ENCODE assay signal across 45 mouse cellular contexts in genomic region chr12:49417963-49418362, GRCm38 (mm10). TPM values are rescaled to one million over a fixed set of nuclear protein-coding genes. Genes with fewer than 3 reads are reported as not detected.
"Had no signal": no experiment of that assay in that cellular context is flagged by ENCODE, and none has a peak within 500 bp of the region (broad histone marks: within the 10 kb centered on the region; RNA-seq: fewer than 3 reads in every experiment).

No protein-coding gene starts in this region.

- H3K27me3 ChIP-seq: heart, embryonic 12.5 days; heart, embryonic 13.5 days; heart, embryonic 15.5 days; hindbrain, embryonic 12.5 days; hindbrain, embryonic 13.5 days; hindbrain, embryonic 15.5 days; intestine, embryonic 15.5 days had no signal

- H3K9ac ChIP-seq: heart, embryonic 12.5 days; heart, embryonic 13.5 days; heart, embryonic 15.5 days; hindbrain, embryonic 12.5 days; hindbrain, embryonic 13.5 days; hindbrain, embryonic 14.5 days; hindbrain, embryonic 15.5 days; intestine, embryonic 15.5 days; kidney, embryonic 15.5 days had no signal

- H3K4me3 ChIP-seq: heart, embryonic 12.5 days; heart, embryonic 13.5 days; heart, embryonic 15.5 days; hindbrain, embryonic 10.5 days; hindbrain, embryonic 12.5 days; hindbrain, embryonic 13.5 days; hindbrain, embryonic 15.5 days; intestine, embryonic 15.5 days; kidney, embryonic 15.5 days; layer of hippocampus, adult 2 months; left cerebral cortex, adult 2 months had no signal

- H3K4me2 ChIP-seq: heart, embryonic 11.5 days; heart, embryonic 12.5 days; heart, embryonic 13.5 days; heart, embryonic 15.5 days; hindbrain, embryonic 12.5 days; hindbrain, embryonic 13.5 days; hindbrain, embryonic 14.5 days; hindbrain, embryonic 15.5 days; intestine, embryonic 15.5 days; kidney, embryonic 15.5 days had no signal

- H3K36me3 ChIP-seq: heart, embryonic 12.5 days; heart, embryonic 13.5 days; heart, embryonic 15.5 days; hindbrain, embryonic 10.5 days; hindbrain, embryonic 12.5 days; hindbrain, embryonic 13.5 days; hindbrain, embryonic 15.5 days; intestine, embryonic 15.5 days; kidney, embryonic 15.5 days had no signal

- ATAC-seq: hindbrain, embryonic 16.5 days; hindbrain, postnatal 0 days; inflammation-experienced regulatory T-cells, adult 6 months; intestine, embryonic 15.5 days; intestine, embryonic 16.5 days; intestine, postnatal 0 days had no signal

- H3K9me3 ChIP-seq: heart, embryonic 12.5 days; heart, embryonic 13.5 days; heart, embryonic 15.5 days; hindbrain, embryonic 10.5 days; hindbrain, embryonic 12.5 days; hindbrain, embryonic 13.5 days; hindbrain, embryonic 15.5 days; intestine, embryonic 15.5 days; kidney, embryonic 15.5 days had no signal

- H3K4me1 ChIP-seq: heart, embryonic 12.5 days; heart, embryonic 13.5 days; heart, embryonic 15.5 days; hindbrain, embryonic 10.5 days; hindbrain, embryonic 12.5 days; hindbrain, embryonic 13.5 days; hindbrain, embryonic 15.5 days; intestine, embryonic 15.5 days; kidney, embryonic 15.5 days had no signal

- H3K27ac ChIP-seq: heart, embryonic 13.5 days; heart, embryonic 15.5 days; hindbrain, embryonic 10.5 days; hindbrain, embryonic 12.5 days; hindbrain, embryonic 13.5 days; hindbrain, embryonic 14.5 days; hindbrain, embryonic 15.5 days; hindbrain, postnatal 0 days; intestine, embryonic 15.5 days; kidney, embryonic 15.5 days; kidney, postnatal 0 days; layer of hippocampus, adult 2 months; left cerebral cortex, adult 2 months had no signal

- DNase-seq: heart, postnatal 10 days; heart, postnatal 14 days; heart, postnatal 36 days; heart, postnatal 4 days; kidney, adult 11 months; kidney, adult 18-20 months; kidney, adult 2 months; kidney, adult 8-10 months; kidney, adult 9 months; kidney, postnatal 10 days; kidney, postnatal 14 days; kidney, postnatal 25 days; kidney, postnatal 36 days; kidney, postnatal 4 days; layer of hippocampus, adult 9-11 months; layer of hippocampus, postnatal 36 days had no signal

RNA-seq across cellular contexts. Expression of gene Gm43517, which starts 33.0 kb away (rescaled TPM):
- total RNA-seq: heart, postnatal 10 days; heart, postnatal 14 days; heart, postnatal 25 days; heart, postnatal 36 days; heart, postnatal 4 days; hematopoietic stem cell, adult 5-6 weeks; hindbrain, postnatal 0 days had no signal
- polyA plus RNA-seq: heart, embryonic 11.5 days; heart, embryonic 12.5 days; heart, embryonic 13.5 days; heart, embryonic 14.5 days; heart, embryonic 15.5 days; heart, embryonic 16.5 days; heart, postnatal 0 days; hindbrain, embryonic 10.5 days; hindbrain, embryonic 11.5 days; hindbrain, embryonic 13.5 days; hindbrain, embryonic 14.5 days; hindbrain, embryonic 15.5 days; hindbrain, embryonic 16.5 days; hindbrain, postnatal 0 days; inflammation-experienced regulatory T-cells, adult 6 months; intestine, embryonic 14.5 days; intestine, embryonic 15.5 days; intestine, embryonic 16.5 days; intestine, postnatal 0 days; kidney, adult 2 months; kidney, embryonic 14.5 days; kidney, embryonic 15.5 days; kidney, embryonic 16.5 days; kidney, postnatal 0 days; large intestine, adult 2 months had no signal

RNA-seq across cellular contexts. Expression of gene Foxg1, which starts 35.5 kb away (rescaled TPM):
- total RNA-seq: heart, postnatal 14 days; heart, postnatal 25 days; heart, postnatal 36 days; hematopoietic stem cell, adult 5-6 weeks had no signal
- polyA plus RNA-seq: heart, embryonic 14.5 days; heart, embryonic 15.5 days; heart, postnatal 0 days; hindbrain, embryonic 14.5 days; hindbrain, embryonic 16.5 days; hindbrain, postnatal 0 days; inflammation-experienced regulatory T-cells, adult 6 months; intestine, embryonic 14.5 days; intestine, embryonic 15.5 days; intestine, embryonic 16.5 days; intestine, postnatal 0 days; kidney, adult 2 months; kidney, embryonic 14.5 days; kidney, embryonic 15.5 days; kidney, embryonic 16.5 days; kidney, postnatal 0 days; large intestine, adult 2 months had no signal
